Mouse (Mus musculus) E14TG2a.4 (cell line): ENCODE results near the gene Cfap77.

Experiments
- H3K27me3 ChIP-seq: 2 replicates; pipeline ENCODE4 v1.6.1; 2014; ENCODE audit warnings: low read length, control low read depth; ENCODE audit not compliant: insufficient read depth
- H3K36me3 ChIP-seq: 2 replicates; pipeline ENCODE4 v1.6.1; 2014; ENCODE audit warnings: low read length, control low read depth; ENCODE audit not compliant: insufficient read depth
- H3K4me1 ChIP-seq: replicated peaks from 2 replicates; pipeline ENCODE4 v1.6.1; 2014; ENCODE audit warnings: low read depth, low read length, control low read depth
- H3K4me3 ChIP-seq: replicated peaks from 2 replicates; pipeline ENCODE4 v1.5.1; 2014; ENCODE audit warnings: mild to moderate bottlenecking, low read length
- H3K9me3 ChIP-seq: 2 replicates; pipeline ENCODE4 v1.6.1; 2014; ENCODE audit warnings: low read length, control low read depth
- CTCF ChIP-seq: conservative IDR thresholded peaks from 2 replicates; pipeline ENCODE4 v1.5.1; 2014; ENCODE audit warnings: low read length
- NANOG ChIP-seq: IDR thresholded peaks from 2 replicates; pipeline ENCODE4 v1.6.1; 2014; ENCODE audit warnings: borderline replicate concordance, low read length, mixed read lengths
- POU5F1 ChIP-seq: IDR thresholded peaks from 2 replicates; pipeline ENCODE4 v1.6.1; 2014; ENCODE audit warnings: low read length, borderline replicate concordance

Gene Cfap77

GRCm38 (mm10) chr2:28904786-28905185 is 150.1 kb downstream of the Cfap77 start:
- Histone ChIP-seq H3K36me3 (peaks cover 70% of the 10 kb centered on the region), H3K9me3 (no peaks in the 10 kb centered on the region), H3K4me3 (no peak overlapping the region), H3K4me1 (peaks cover 30% of the 10 kb centered on the region), H3K27me3 (peaks cover 20% of the 10 kb centered on the region)
- TF ChIP-seq CTCF (no peak), POU5F1 (no peak), NANOG (no peak)

- Histone ChIP-seq H3K4me3 (no peak overlapping the region), H3K36me3 (peaks cover 78% of the 10 kb centered on the region), H3K4me1 (peaks cover 22% of the 10 kb centered on the region), H3K9me3 (no peaks in the 10 kb centered on the region), H3K27me3 (peaks cover 10% of the 10 kb centered on the region)
- no peak for TF ChIP-seq NANOG
- TF ChIP-seq POU5F1: no peak
- TF ChIP-seq CTCF: no peak
These were observed 151.0 kb downstream of the Cfap77 start for GRCm38 (mm10) chr2:28903871-28904270.

GRCm38 (mm10) chr2:28902291-28902690 is 152.6 kb downstream of the Cfap77 start:
- no peaks in the 10 kb centered on the region for H3K9me3 ChIP-seq
- H3K4me3 ChIP-seq: no peak overlapping the region
- H3K27me3 ChIP-seq: 0 out of 2 replicates have a peak, but pooled peaks cover 3% of the 10 kb centered on the region
- TF ChIP-seq CTCF: no peak
- no peak for TF ChIP-seq POU5F1
- TF ChIP-seq NANOG: no peak
- H3K36me3 ChIP-seq: peaks cover 94% of the 10 kb centered on the region
- peaks cover 8% of the 10 kb centered on the region for H3K4me1 ChIP-seq

DNA sequence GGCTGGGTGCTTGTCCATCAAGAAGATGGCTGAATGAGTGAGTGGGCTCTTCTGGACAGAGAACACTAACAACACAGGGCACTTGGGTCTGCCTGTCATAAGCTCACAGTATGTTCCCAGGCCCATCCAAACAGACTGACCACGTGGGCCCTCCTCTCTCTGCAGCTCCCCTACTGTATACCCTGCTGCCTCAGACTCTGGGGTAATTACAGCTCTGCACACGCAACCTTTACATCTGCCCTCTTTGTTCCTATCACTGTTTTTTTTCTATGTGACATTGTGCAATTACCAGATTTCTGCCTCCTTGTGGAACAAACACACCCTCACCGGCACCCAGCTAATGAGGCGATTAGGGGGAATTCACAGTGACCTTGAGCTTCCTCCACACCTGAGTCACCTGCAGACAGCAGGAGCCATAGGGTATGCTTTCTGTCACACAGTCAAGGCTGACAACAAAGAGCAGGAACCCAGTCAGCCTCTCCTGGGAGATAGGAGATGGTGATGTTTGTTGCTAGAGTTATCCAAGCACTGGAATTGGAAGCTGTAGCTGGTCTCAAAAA is 157.4 kb downstream of the Cfap77 start:
- peaks cover 99% of the 10 kb centered on the region for H3K36me3 ChIP-seq
- no peak for TF ChIP-seq CTCF
- TF ChIP-seq NANOG: no peak
- no peak for TF ChIP-seq POU5F1

DNA sequence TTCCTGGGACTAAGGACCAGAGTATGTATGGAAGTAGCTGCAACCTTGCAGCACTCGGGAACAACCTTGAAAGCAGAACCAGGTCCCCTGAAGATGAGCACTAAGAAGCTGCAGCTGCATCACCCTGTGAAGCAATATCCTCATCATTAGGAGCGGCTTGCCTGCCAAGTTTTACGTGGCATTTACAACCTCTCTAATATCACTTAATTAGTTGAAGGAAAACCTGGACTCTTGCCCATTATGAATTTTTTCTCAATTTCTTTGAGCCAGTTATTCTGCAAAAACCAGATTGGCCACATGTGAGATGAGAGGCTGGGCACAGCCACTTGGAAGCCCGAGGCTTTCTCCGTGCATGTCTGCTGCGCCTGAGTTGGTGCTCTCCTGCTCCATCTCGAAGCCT is 159.0 kb downstream of the Cfap77 start:
- peaks cover 98% of the 10 kb centered on the region for H3K36me3 ChIP-seq
- H3K4me3 ChIP-seq: no peak overlapping the region
- H3K9me3 ChIP-seq: no peaks in the 10 kb centered on the region
- H3K4me1 ChIP-seq: no peaks in the 10 kb centered on the region
- H3K27me3 ChIP-seq: no peaks in the 10 kb centered on the region
- no peak for TF ChIP-seq CTCF
- no peak for TF ChIP-seq POU5F1
- TF ChIP-seq NANOG: no peak

More for the DNA sequence above, 157.4 kb downstream of the Cfap77 start:
- Histone ChIP-seq H3K27me3 (no peaks in the 10 kb centered on the region), H3K4me1 (no peaks in the 10 kb centered on the region), H3K9me3 (no peaks in the 10 kb centered on the region), H3K4me3 (no peak overlapping the region)

GRCm38 (mm10) chr2:28893526-28893925 is 161.3 kb downstream of the Cfap77 start:
- Histone ChIP-seq H3K4me3 (no peak overlapping the region), H3K4me1 (no peaks in the 10 kb centered on the region)
- TF ChIP-seq NANOG: no peak
- TF ChIP-seq POU5F1: no peak
- no peak for TF ChIP-seq CTCF

GRCm38 (mm10) chr2:28892796-28893195 is 162.1 kb downstream of the Cfap77 start:
- no peak for TF ChIP-seq NANOG
- no peak for TF ChIP-seq POU5F1
- no peak for TF ChIP-seq CTCF
- Histone ChIP-seq H3K9me3 (no peaks in the 10 kb centered on the region), H3K27me3 (no peaks in the 10 kb centered on the region), H3K36me3 (peaks cover 99% of the 10 kb centered on the region), H3K4me1 (no peaks in the 10 kb centered on the region), H3K4me3 (no peak overlapping the region)

More at GRCm38 (mm10) chr2:28893526-28893925, 161.3 kb downstream of the Cfap77 start:
- Histone ChIP-seq H3K27me3 (no peaks in the 10 kb centered on the region), H3K9me3 (no peaks in the 10 kb centered on the region), H3K36me3 (peaks cover 99% of the 10 kb centered on the region)

DNA sequence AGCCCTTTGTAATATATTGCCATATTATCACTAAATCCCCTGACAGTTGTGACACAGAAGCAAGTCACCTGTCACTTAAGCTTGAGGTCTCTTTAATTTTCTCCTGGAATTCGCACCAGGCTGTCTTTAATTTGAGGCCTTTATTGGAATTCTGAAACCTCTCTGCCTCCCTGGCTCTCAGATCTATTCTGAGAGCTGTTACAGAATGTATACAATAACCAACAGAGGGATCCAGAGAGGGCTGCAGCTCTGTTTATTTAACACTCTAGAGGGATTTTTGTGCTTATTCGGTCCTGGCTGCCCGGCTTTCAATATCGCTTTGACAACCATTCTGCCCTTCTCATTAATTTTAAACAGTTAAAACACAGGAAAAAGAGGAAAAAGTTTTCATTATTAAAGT is 170.0 kb downstream of the Cfap77 start:
- Histone ChIP-seq H3K4me3 (no peak overlapping the region), H3K27me3 (no peaks in the 10 kb centered on the region), H3K36me3 (peaks cover 94% of the 10 kb centered on the region), H3K9me3 (no peaks in the 10 kb centered on the region), H3K4me1 (no peaks in the 10 kb centered on the region)
- no peak for TF ChIP-seq POU5F1
- TF ChIP-seq NANOG: no peak
- TF ChIP-seq CTCF: no peak
